Mouse (Mus musculus) hindbrain, embryonic 15.5 days (tissue): ENCODE results near the gene Gja5. TPM values are rescaled to one million over a fixed set of nuclear protein-coding genes. Genes with fewer than 3 reads are reported as not detected.
A peak's percentile ranks its signal among the peaks of the same experiment; 100 is the strongest.

Experiments
- ATAC-seq: fragments of 200-750 bp; cut with Nextera tagmentation; 2 replicates; pipeline ENCODE4 v1.8.0; 2017; ENCODE audit warnings: low read depth, moderate number of reproducible peaks, moderate TSS enrichment; ENCODE audit not compliant: low FRiP score
- H3K27ac ChIP-seq: fragments of 300-500 bp; sonication (generic); replicated peaks from 2 replicates; pipeline ENCODE4 v1.5.1; 2015; ENCODE audit warnings: mild to moderate bottlenecking, inconsistent platforms
- H3K27me3 ChIP-seq: fragments of 300-500 bp; sonication (generic); 2 replicates; pipeline ENCODE4 v1.6.1; 2015; ENCODE audit warnings: control low read depth, inconsistent platforms
- H3K36me3 ChIP-seq: fragments of 300-500 bp; sonication (generic); 2 replicates; pipeline ENCODE4 v1.6.1; 2015; ENCODE audit warnings: control low read depth, inconsistent platforms
- H3K4me1 ChIP-seq: fragments of 300-500 bp; sonication (generic); replicated peaks from 2 replicates; pipeline ENCODE4 v1.6.1; 2015; ENCODE audit warnings: control low read depth, inconsistent platforms
- H3K4me2 ChIP-seq: fragments of 300-500 bp; sonication (generic); 2 replicates; pipeline ENCODE4 v1.6.1; 2015; ENCODE audit warnings: moderate library complexity, mild to moderate bottlenecking, inconsistent platforms
- H3K4me3 ChIP-seq: fragments of 300-500 bp; sonication (generic); 2 replicates; pipeline ENCODE4 v1.5.1; 2015; ENCODE audit warnings: mild to moderate bottlenecking, inconsistent platforms
- H3K9ac ChIP-seq: fragments of 300-500 bp; sonication (generic); 2 replicates; pipeline ENCODE4 v1.6.1; 2015; ENCODE audit warnings: inconsistent platforms
- H3K9me3 ChIP-seq: fragments of 300-500 bp; sonication (generic); 2 replicates; pipeline ENCODE4 v1.6.1; 2016; ENCODE audit warnings: control low read depth, inconsistent platforms
- WGBS: fragments of 180-500 bp; shearing (Covaris S2); methylation state at CpG from one replicate; pipeline ENCODE4 v1.1.7; 2015; 5-methylcytosine and 5-hydroxymethylcytosine counted together
- polyA plus RNA-seq: library from polyadenylated mRNA; unstranded; fragments of >200 nt; fragmentation: Nextera tagmentation; extraction: Ambion mirVana; gene quantifications from 2 replicates; pipeline ENCODE4 v1.2.1, GENCODE M21; 2015

Gja5 gene
- polyA plus RNA-seq, 1 experiment from 2014 or later, result 3.1 TPM

DNA sequence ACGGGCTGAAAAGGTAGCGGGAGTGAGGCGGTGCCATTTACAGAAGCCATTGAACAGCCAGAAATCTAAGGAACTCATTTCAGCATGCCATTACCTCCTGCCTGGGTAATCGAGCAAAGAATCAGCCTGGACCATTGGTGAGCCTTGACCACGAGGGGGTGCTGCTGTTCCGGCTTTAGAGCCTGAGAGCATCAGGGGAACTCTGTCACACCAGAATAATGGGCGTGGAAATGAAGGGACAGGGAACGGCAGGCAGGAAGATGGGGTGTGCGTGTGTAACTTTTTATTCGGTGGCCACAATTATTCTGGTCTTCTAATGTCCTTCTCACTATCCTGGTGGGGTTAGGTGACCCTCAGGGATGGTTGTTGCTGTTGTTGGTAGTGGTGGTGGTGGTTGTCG, 34.2 kb downstream of the Gja5 start:
- H3K36me3 ChIP-seq, result no peaks in the 10 kb centered on the region
- H3K4me2 ChIP-seq, result peak overlapping the region; percentile 51
- peak overlapping the region; percentile 26 for H3K4me3 ChIP-seq
- no peak overlapping the region for H3K27ac ChIP-seq
- no peak overlapping the region for H3K9ac ChIP-seq
- H3K9me3 ChIP-seq, result no peaks in the 10 kb centered on the region
- H3K4me1 ChIP-seq, result peaks cover 22% of the 10 kb centered on the region
- 7% methylated on average over 11 of the region's 11 CpGs for WGBS
- peak; percentile 88 for ATAC-seq
- H3K27me3 ChIP-seq, result 0 out of 2 replicates have a peak, but pooled peaks cover 5% of the 10 kb centered on the region

DNA sequence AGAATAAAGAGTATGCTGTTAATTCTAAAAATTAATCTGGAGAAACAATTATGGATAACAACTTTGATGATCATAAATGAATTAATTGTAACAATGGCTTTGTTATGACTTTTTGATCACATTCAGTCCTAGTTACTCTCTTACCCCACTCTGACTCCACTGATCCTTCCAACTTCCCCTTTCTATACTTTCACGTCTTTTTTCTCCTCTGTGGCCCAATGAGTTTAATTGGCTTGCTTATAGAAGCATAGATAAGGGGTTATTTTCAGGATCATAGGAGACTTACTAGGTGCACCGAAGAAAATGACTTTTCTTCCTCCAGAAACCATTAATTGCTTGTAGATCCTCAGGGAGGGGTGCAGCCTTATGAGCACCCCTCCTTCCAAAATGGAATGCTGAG, 38.2 kb downstream of the Gja5 start:
- Histone ChIP-seq H3K9me3 (no peaks in the 10 kb centered on the region), H3K9ac (no peak overlapping the region), H3K27me3 (no peaks in the 10 kb centered on the region), H3K36me3 (no peaks in the 10 kb centered on the region), H3K4me1 (peaks cover 14% of the 10 kb centered on the region), H3K4me2 (no peak overlapping the region), H3K27ac (no peak overlapping the region), H3K4me3 (no peak overlapping the region)
- WGBS, result 89% methylated on average over 2 of the region's 2 CpGs
- ATAC-seq, result no peak

DNA sequence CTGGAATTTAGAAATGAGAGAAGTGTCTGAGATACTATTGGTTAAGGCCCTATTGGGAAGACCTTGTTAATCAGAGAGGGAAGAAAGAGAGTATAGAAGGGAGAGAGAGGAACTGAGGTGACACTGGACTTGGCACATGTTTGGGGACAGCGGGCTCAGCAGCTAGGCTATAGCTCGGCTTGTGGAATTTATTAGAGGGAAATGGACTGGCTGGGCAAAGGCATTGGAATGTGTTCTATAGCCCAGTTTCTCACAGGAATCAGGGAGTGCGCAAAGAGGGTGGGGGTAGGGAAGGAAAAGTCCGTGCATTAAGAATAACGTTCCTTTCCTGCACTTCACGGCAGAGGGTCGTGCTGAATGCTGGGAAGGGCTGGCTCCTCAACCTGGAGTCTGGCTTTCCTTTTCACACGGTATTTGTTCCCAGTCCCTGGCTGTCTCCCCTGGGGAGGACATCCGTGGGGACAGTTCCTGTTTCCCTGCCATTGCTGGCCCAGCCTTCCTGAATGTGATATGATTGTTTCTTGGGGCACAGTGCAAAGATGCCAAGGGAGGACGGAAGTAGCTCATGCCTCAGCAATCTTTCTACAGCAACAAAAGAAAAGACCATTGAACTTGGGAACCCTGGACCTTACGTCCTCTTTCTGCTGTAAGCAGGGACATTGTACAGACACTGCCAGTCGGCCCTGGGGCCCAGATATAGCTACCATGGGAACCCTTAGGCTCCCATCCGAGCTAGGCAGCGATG, 49.2 kb downstream of the Gja5 start:
- WGBS, result 44% methylated on average over 14 of the region's 14 CpGs

DNA sequence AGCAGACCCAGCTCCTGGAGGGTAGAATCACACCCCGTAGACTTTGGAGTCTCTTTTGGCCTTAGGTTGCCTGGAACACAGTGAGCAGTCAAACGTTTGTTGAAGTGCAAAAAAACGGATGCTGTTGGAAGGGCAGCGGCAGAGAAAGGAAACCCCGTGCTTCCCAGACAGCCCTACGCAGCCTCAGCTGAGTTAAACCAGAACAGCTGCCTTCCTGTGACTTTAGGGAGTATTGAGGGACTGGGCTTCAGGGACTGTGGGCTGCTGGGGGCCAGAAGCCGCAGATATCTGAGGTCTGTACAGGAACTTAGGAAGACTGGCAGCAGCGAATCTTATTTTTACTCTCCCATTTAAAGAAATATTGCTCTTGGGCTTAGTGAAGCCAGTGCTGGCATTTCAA, 56.1 kb downstream of the Gja5 start:
- no peak overlapping the region for H3K4me3 ChIP-seq
- 0 out of 2 replicates have a peak, but pooled peaks cover 4% of the 10 kb centered on the region for H3K4me1 ChIP-seq
- H3K27ac ChIP-seq, result no peak overlapping the region
- no peaks in the 10 kb centered on the region for H3K27me3 ChIP-seq
- no peak overlapping the region for H3K4me2 ChIP-seq
- no peak for ATAC-seq
- H3K9ac ChIP-seq, result no peak overlapping the region
- H3K36me3 ChIP-seq, result no peaks in the 10 kb centered on the region
- H3K9me3 ChIP-seq, result no peaks in the 10 kb centered on the region
- WGBS, result 49% methylated on average over 8 of the region's 8 CpGs

More for the DNA sequence above, 49.2 kb downstream of the Gja5 start:
- H3K27me3 ChIP-seq, result no peaks in the 10 kb centered on the region
- H3K4me2 ChIP-seq, result peak overlapping the region; percentile 7; the same call in 1 of the 2 replicates
- no peak overlapping the region for H3K27ac ChIP-seq
- no peaks in the 10 kb centered on the region for H3K4me1 ChIP-seq
- no peak overlapping the region for H3K4me3 ChIP-seq
- no peak overlapping the region for H3K9ac ChIP-seq
- no peaks in the 10 kb centered on the region for H3K36me3 ChIP-seq
- no peaks in the 10 kb centered on the region for H3K9me3 ChIP-seq
- ATAC-seq, result no peak

DNA sequence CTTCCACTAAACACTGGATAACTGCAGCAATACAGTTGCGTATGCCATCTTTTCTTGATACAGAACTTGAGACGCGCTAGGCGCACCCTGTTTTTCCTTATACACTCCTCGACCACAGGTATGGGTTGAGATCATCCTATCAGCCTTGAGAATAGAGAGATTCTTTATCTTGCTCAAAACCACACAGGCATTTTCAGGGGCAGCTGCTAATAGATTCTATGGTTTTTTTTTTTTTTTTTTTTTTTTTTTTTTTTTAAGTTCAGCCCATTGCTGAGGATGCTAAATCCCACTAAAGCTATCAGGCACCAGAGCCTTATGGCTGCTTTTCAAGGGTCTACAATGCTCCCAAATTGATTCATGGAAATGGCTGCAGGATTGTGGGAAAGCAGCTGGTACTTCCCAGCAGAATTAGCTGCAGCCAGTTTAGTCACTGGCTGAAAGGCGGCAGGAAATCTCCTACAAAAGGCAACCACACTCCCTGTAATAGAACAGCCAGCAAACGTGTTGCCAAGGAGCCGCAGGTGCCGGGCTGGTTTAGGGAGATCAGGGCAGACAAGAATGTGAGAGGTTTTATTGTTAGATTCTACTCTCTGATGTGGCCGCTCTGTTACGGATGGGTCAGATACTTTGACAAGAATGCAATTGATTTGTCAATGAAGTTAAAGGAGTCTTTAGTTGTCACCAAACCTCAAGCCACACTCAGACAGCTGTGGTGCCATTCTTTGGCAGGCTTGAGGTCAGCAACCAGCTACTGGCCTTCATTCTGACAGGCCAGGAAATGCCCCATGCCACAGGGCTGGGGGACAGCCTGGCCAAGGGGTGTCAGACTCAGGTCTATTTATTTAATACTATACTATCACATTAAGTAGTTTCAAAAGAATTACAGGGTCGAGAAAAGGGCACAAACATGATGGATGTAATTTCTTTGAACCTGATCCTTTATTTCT, 58.9 kb downstream of the Gja5 start:
- ATAC-seq, result no peak
- H3K27me3 ChIP-seq, result no peaks in the 10 kb centered on the region
- no peaks in the 10 kb centered on the region for H3K9me3 ChIP-seq
- H3K9ac ChIP-seq, result no peak overlapping the region
- H3K4me2 ChIP-seq, result no peak overlapping the region
- 0 out of 2 replicates have a peak, but pooled peaks cover 4% of the 10 kb centered on the region for H3K4me1 ChIP-seq
- H3K4me3 ChIP-seq, result no peak overlapping the region
- no peaks in the 10 kb centered on the region for H3K36me3 ChIP-seq
- H3K27ac ChIP-seq, result no peak overlapping the region; the same call in 1 of the 2 replicates
- WGBS, result 51% methylated on average over 12 of the region's 12 CpGs

DNA sequence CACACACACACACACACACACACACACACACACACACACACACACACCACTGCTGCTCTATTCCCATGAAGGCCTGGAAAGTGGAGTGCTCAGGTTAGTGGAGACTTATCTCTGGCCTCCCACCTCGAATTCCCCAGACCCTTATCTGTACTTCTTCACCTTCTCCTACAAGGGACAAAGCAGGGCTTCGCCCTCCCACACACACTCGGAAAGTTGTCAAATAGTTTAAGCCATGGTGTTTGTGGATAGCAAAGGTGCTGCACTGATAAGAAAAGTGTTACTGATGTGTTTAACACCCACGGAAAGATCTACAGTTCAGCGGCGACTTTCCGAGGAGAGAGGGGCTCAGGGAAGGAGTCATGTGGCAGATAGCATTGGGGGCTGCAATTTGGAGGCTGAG, 66.5 kb downstream of the Gja5 start:
- 77% methylated on average over 7 of the region's 7 CpGs for WGBS
- no peaks in the 10 kb centered on the region for H3K9me3 ChIP-seq
- no peaks in the 10 kb centered on the region for H3K36me3 ChIP-seq
- H3K4me1 ChIP-seq, result no peaks in the 10 kb centered on the region
- H3K9ac ChIP-seq, result no peak overlapping the region
- H3K27ac ChIP-seq, result no peak overlapping the region
- H3K27me3 ChIP-seq, result no peaks in the 10 kb centered on the region
- H3K4me2 ChIP-seq, result no peak overlapping the region
- no peak for ATAC-seq
- H3K4me3 ChIP-seq, result no peak overlapping the region

GRCm38 (mm10) chr3:96974467-96974866, 70.0 kb downstream of the Gja5 start:
- H3K4me3 ChIP-seq, result no peak overlapping the region
- H3K9me3 ChIP-seq, result no peaks in the 10 kb centered on the region
- H3K4me2 ChIP-seq, result no peak overlapping the region
- no peaks in the 10 kb centered on the region for H3K27me3 ChIP-seq
- H3K9ac ChIP-seq, result no peak overlapping the region
- H3K4me1 ChIP-seq, result peaks cover 5% of the 10 kb centered on the region; the same call in 1 of the 2 replicates
- H3K27ac ChIP-seq, result no peak overlapping the region
- 85% methylated on average over 7 of the region's 7 CpGs for WGBS
- no peaks in the 10 kb centered on the region for H3K36me3 ChIP-seq
- ATAC-seq, result no peak

- no peak overlapping the region for H3K4me2 ChIP-seq
- no peaks in the 10 kb centered on the region for H3K9me3 ChIP-seq
- peaks cover 5% of the 10 kb centered on the region; the same call in 1 of the 2 replicates for H3K4me1 ChIP-seq
- ATAC-seq, result no peak
- no peak overlapping the region for H3K27ac ChIP-seq
- no peak overlapping the region for H3K9ac ChIP-seq
- H3K4me3 ChIP-seq, result no peak overlapping the region
- no peaks in the 10 kb centered on the region for H3K27me3 ChIP-seq
- WGBS, result 96% methylated on average over 10 of the region's 10 CpGs
- no peaks in the 10 kb centered on the region for H3K36me3 ChIP-seq
Observed at GRCm38 (mm10) chr3:96975628-96976027, 71.1 kb downstream of the Gja5 start.

- Histone ChIP-seq H3K4me1 (peaks cover 5% of the 10 kb centered on the region; the same call in 1 of the 2 replicates), H3K27me3 (no peaks in the 10 kb centered on the region), H3K4me3 (no peak overlapping the region), H3K9me3 (no peaks in the 10 kb centered on the region), H3K27ac (no peak overlapping the region), H3K4me2 (no peak overlapping the region), H3K9ac (no peak overlapping the region), H3K36me3 (no peaks in the 10 kb centered on the region)
- 92% methylated on average over 2 of the region's 2 CpGs for WGBS
- ATAC-seq, result no peak
Observed at GRCm38 (mm10) chr3:96977507-96977906, 73.0 kb downstream of the Gja5 start.

DNA sequence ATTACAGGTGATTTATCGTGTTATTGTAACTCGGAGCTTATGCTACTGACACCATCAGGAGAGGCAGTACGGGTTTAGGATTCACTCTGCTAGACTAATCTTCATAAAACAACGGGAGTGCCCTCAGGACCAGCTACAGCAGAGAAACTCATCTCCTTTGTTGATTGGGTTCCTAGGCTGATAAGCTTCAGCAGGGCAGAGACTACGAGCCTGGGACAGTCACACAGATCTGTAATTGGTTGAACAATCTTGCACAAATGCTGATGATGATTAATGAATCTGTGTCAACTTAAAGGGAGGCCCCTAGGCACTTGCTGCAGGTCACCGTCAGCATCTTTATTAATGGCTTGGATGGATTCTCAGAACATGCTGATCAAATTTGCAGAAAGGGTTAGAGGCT, 74.0 kb downstream of the Gja5 start:
- Histone ChIP-seq H3K9ac (no peak overlapping the region), H3K4me3 (no peak overlapping the region), H3K9me3 (no peaks in the 10 kb centered on the region), H3K36me3 (no peaks in the 10 kb centered on the region), H3K27me3 (no peaks in the 10 kb centered on the region), H3K4me1 (peaks cover 5% of the 10 kb centered on the region; the same call in 1 of the 2 replicates), H3K4me2 (no peak overlapping the region), H3K27ac (0 out of 2 replicates have a peak overlapping the region, but pooled peaks have one; percentile 32)
- WGBS, result 44% methylated on average over 6 of the region's 6 CpGs
- peak; percentile 61; the same call in 1 of the 2 replicates for ATAC-seq

GRCm38 (mm10) chr3:96979020-96979419, 74.5 kb downstream of the Gja5 start:
- no peak overlapping the region for H3K4me3 ChIP-seq
- H3K36me3 ChIP-seq, result no peaks in the 10 kb centered on the region
- no peaks in the 10 kb centered on the region for H3K9me3 ChIP-seq
- H3K27me3 ChIP-seq, result no peaks in the 10 kb centered on the region
- H3K9ac ChIP-seq, result no peak overlapping the region
- peaks cover 5% of the 10 kb centered on the region; the same call in 1 of the 2 replicates for H3K4me1 ChIP-seq
- no peak for ATAC-seq
- 91% methylated on average over 3 of the region's 3 CpGs for WGBS
- no peak overlapping the region for H3K4me2 ChIP-seq
- no peak overlapping the region for H3K27ac ChIP-seq

DNA sequence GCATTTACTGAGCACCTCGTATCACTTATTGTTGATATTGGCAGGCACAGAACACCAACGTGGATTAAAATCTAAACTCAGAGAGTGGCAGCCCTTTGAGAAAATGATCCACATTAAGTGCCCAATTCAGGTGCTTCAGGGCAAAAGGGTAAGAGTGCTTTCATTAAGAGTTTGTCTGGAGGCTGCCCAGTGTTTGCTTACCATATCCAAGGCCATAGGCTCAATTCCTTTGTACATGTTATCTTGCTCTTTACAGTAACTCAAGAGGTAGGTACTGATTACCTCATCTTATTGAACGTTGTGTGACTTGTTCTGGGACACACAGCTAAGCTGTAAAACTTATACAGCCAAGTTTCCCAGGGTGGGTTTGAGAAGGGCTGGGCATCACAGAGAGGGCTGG, 77.3 kb downstream of the Gja5 start:
- H3K27me3 ChIP-seq, result no peaks in the 10 kb centered on the region
- H3K4me2 ChIP-seq, result no peak overlapping the region
- no peak overlapping the region for H3K9ac ChIP-seq
- H3K4me3 ChIP-seq, result no peak overlapping the region
- 89% methylated on average over 3 of the region's 3 CpGs for WGBS
- no peak overlapping the region for H3K27ac ChIP-seq
- no peaks in the 10 kb centered on the region for H3K9me3 ChIP-seq
- ATAC-seq, result no peak
- H3K4me1 ChIP-seq, result peaks cover 5% of the 10 kb centered on the region; the same call in 1 of the 2 replicates
- H3K36me3 ChIP-seq, result no peaks in the 10 kb centered on the region
